Mouse (Mus musculus) thymus, adult 2 months (tissue): ENCODE results near the gene Nip7. TPM values are rescaled to one million over a fixed set of nuclear protein-coding genes. Genes with fewer than 3 reads are reported as not detected.

Source experiments
- DNase-seq: peaks from one replicate; pipeline ENCODE4 v3.0.0; 2021
- H3K27ac ChIP-seq: fragments of 200-500 bp; 2 replicates; pipeline ENCODE4 v1.5.1; 2012; ENCODE audit warnings: low read length, control low read depth; ENCODE audit not compliant: control insufficient read depth, insufficient read depth
- H3K27me3 ChIP-seq: fragments of 200-500 bp; 2 replicates; pipeline ENCODE4 v1.6.1; 2012; ENCODE audit warnings: mild to moderate bottlenecking, low read length, moderate library complexity, mixed read lengths; ENCODE audit not compliant: control insufficient read depth, insufficient read depth
- H3K36me3 ChIP-seq: fragments of 200-500 bp; 2 replicates; pipeline ENCODE4 v1.6.1; 2012; ENCODE audit warnings: mild to moderate bottlenecking, low read length, moderate library complexity; ENCODE audit not compliant: control insufficient read depth, insufficient read depth
- H3K4me1 ChIP-seq: fragments of 200-500 bp; replicated peaks from 2 replicates; pipeline ENCODE4 v1.6.1; 2012; ENCODE audit warnings: low read length; ENCODE audit not compliant: control insufficient read depth, insufficient read depth
- H3K4me3 ChIP-seq: fragments of 200-500 bp; 2 replicates; pipeline ENCODE4 v1.5.1; 2012; ENCODE audit warnings: mild to moderate bottlenecking, low read length, control low read depth, moderate library complexity; ENCODE audit not compliant: control insufficient read depth, insufficient read depth
- CTCF ChIP-seq: fragments of 200-500 bp; IDR thresholded peaks from 2 replicates; pipeline ENCODE4 v1.5.1; 2012; ENCODE audit warnings: mild to moderate bottlenecking, control low read depth, low read length, moderate library complexity, borderline replicate concordance; ENCODE audit not compliant: control insufficient read depth, poor library complexity, insufficient read depth; ENCODE audit errors: extremely low read depth
- POLR2A ChIP-seq: fragments of 200-500 bp; IDR thresholded peaks from 2 replicates; pipeline ENCODE4 v1.6.1; 2012; ENCODE audit warnings: mild to moderate bottlenecking, low read length, control low read depth, moderate library complexity; ENCODE audit not compliant: control insufficient read depth, poor library complexity, insufficient read depth; ENCODE audit errors: extremely low read depth
- WGBS: fragments of 180-500 bp; shearing (Covaris S2); methylation state at CpG from one replicate; pipeline ENCODE4 v1.1.7; 2018; 5-methylcytosine and 5-hydroxymethylcytosine counted together
- polyA plus RNA-seq: library from polyadenylated mRNA; depleted of rRNA; stranded (reverse); fragments of >200 nt; gene quantifications from 2 replicates; pipeline ENCODE4 v1.2.3, GENCODE M21; 2012

The Nip7 gene
- polyA plus RNA-seq, 1 experiment = 34.1 TPM

DNA sequence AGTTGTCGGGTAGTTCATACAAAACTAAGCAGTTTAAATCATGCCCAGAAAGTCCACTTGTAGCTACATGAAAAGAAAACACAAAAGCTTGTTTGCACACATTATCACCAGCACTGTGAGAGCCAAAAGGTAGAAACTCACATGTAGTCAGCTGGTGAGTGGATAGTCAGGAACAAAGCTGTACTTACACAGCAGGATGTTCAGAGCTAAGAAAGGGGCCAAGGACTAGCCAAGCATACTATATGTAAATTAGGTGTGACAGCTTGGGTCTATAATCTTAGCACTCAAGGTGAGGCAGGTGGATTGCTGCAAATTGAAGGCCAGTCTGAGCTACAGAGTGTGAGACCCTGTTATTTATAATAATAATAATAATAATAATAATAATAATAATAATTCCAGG lies 5.9 kb downstream of the Nip7 start:
- no peak for TF ChIP-seq CTCF
- no peak for TF ChIP-seq POLR2A
- Histone ChIP-seq H3K36me3 (peaks cover 9% of the 10 kb centered on the region; the same call in 1 of the 2 replicates), H3K4me3 (no peak overlapping the region), H3K27ac (no peak overlapping the region), H3K4me1 (peaks cover 9% of the 10 kb centered on the region), H3K27me3 (no peaks in the 10 kb centered on the region)
- DNase-seq = no peak
- 91% methylated on average over 1 of the region's 1 CpGs for WGBS

DNA sequence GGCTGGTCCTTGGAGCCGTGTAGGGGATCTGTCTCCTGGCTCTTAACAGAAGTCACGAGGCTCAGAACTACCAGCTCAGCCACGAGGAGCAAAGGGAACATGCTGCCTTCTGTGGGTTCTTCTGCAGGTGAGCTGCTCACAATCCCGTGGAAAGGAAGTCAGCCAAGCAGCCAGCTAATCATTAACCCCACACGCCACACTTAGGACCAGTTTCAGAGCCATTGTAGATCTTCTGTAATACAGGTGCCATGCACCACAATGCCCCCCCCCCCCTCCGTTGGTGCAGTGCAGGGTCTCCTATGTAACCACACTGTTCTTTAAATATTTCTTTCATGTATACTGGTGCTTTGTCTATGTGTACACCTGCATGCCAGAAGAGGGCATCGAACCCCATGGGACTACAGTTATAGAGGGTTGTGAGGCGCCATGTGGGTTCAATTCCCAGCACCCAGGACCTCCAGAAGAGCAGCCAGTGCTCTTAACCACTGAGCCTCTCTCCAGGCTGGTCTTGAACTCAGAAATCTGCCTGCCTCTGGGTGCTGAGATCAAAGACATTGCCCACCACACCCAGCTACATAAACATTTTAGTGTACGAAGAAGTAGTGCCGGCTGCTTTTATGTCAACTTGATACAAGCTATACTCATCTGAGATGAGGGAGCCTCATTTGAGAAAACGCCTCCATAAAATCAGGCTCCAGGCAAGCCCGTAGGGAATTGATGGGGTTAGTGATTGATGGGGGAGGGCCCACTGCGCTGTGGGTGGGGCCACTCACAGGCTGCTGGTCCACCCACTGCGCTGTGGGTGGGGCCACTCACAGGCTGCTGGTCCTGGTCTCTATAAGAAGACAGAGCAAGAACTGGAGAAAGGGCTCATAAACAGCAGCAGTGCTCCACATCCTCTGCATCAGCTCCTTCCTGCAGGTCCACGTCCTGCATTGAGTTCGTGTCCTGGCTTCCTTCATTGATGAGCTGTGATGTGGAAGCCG lies 9.1 kb downstream of the Nip7 start, which contains the start of gene Tmed6:
TSS of gene Tmed6 (minus strand) at position 134 of the 986 bp plus-strand sequence.
- no peak for TF ChIP-seq POLR2A
- TF ChIP-seq CTCF = no peak
- Histone ChIP-seq H3K27me3 (no peaks in the 10 kb centered on the region), H3K4me1 (peaks cover 9% of the 10 kb centered on the region), H3K4me3 (no peak within 1 kb of the TSS), H3K36me3 (peaks cover 12% of the 10 kb centered on the region; the same call in 1 of the 2 replicates), H3K27ac (no peak within 1 kb of the TSS)
- DNase-seq = no peak
- 45% methylated on average over 17 of the region's 17 CpGs for WGBS

DNA sequence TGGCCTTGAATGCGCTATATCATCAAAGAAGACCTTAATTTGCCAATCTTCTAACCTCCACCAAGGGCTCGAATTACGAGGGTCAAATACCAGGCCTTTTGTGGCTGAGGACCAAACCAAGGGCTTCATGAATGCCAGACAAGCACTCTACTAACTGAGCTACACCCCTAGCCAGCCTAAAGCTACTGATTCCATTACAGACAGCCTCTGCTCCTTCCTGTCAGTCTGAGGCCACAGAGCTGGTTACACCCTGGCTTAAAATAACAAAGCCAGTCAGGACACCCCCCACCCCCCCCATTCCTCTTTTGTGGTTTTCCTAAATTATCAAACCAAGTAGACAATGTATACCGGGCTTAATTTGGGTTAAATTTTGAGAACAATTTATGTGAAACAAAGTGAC lies 17.0 kb downstream of the Nip7 start:
- 69% methylated on average over 4 of the region's 4 CpGs for WGBS
- no peak overlapping the region for H3K4me3 ChIP-seq
- TF ChIP-seq POLR2A (no peak), CTCF (no peak)
- peaks cover 48% of the 10 kb centered on the region for H3K36me3 ChIP-seq
- H3K27me3 ChIP-seq = no peaks in the 10 kb centered on the region
- no peak for DNase-seq
- H3K27ac ChIP-seq = no peak overlapping the region
- H3K4me1 ChIP-seq = no peaks in the 10 kb centered on the region

- no peak for DNase-seq
- Histone ChIP-seq H3K36me3 (peaks cover 50% of the 10 kb centered on the region), H3K4me3 (no peak overlapping the region), H3K27me3 (no peaks in the 10 kb centered on the region), H3K27ac (no peak overlapping the region), H3K4me1 (no peaks in the 10 kb centered on the region)
- 96% methylated on average over 1 of the region's 1 CpGs for WGBS
- TF ChIP-seq CTCF (no peak), POLR2A (no peak)
Measured at GRCm38 (mm10) chr8:107074128-107074527, 17.5 kb downstream of the Nip7 start.

- no peak overlapping the region for H3K27ac ChIP-seq
- no peak overlapping the region for H3K4me3 ChIP-seq
- WGBS = 91% methylated on average over 7 of the region's 7 CpGs
- no peak for DNase-seq
- no peaks in the 10 kb centered on the region for H3K4me1 ChIP-seq
- TF ChIP-seq POLR2A (no peak), CTCF (no peak)
- peaks cover 61% of the 10 kb centered on the region for H3K36me3 ChIP-seq
- no peaks in the 10 kb centered on the region for H3K27me3 ChIP-seq
Measured at GRCm38 (mm10) chr8:107076239-107076888, 19.7 kb downstream of the Nip7 start.

GRCm38 (mm10) chr8:107085358-107085757 lies 28.7 kb downstream of the Nip7 start:
- no peaks in the 10 kb centered on the region for H3K4me1 ChIP-seq
- peak; percentile 35 for DNase-seq
- peaks cover 35% of the 10 kb centered on the region for H3K36me3 ChIP-seq
- H3K4me3 ChIP-seq = no peak overlapping the region
- no peaks in the 10 kb centered on the region for H3K27me3 ChIP-seq
- WGBS = 98% methylated on average over 17 of the region's 17 CpGs
- TF ChIP-seq POLR2A = no peak
- TF ChIP-seq CTCF = peak; percentile 69
- H3K27ac ChIP-seq = no peak overlapping the region
